Mouse (Mus musculus) cortical plate, adult 2 months (tissue): ENCODE results near the gene Xkr8.

Experiments used
- CTCF ChIP-seq: fragments of 200-500 bp; IDR thresholded peaks from 2 replicates; pipeline ENCODE4 v1.5.1; 2011; ENCODE audit warnings: mild to moderate bottlenecking, control low read depth, low read length; ENCODE audit not compliant: insufficient read depth; ENCODE audit errors: extremely low read depth
- POLR2A ChIP-seq: fragments of 200-500 bp; IDR thresholded peaks from 2 replicates; pipeline ENCODE4 v1.6.1; 2011; ENCODE audit warnings: mild to moderate bottlenecking, low read length, control low read depth; ENCODE audit not compliant: insufficient read depth; ENCODE audit errors: extremely low read depth

- TF ChIP-seq CTCF: no peak
- TF ChIP-seq POLR2A: no peak
Measured at GRCm38 (mm10) chr4:132741491-132741890, 9.1 kb upstream of the Xkr8 start.
